Mouse (Mus musculus) embryonic fibroblast, embryonic 13.5 days (primary cell): ENCODE results near the gene Oaf.

Experiments used
- CTCF ChIP-seq: IDR thresholded peaks from 2 replicates; pipeline ENCODE4 v1.5.1; 2011; ENCODE audit warnings: mild to moderate bottlenecking, control low read depth, low read length, moderate library complexity, borderline replicate concordance; ENCODE audit not compliant: insufficient read depth
- POLR2A ChIP-seq: IDR thresholded peaks from 2 replicates; pipeline ENCODE4 v1.6.1; 2011; ENCODE audit warnings: low read depth, mild to moderate bottlenecking, control low read depth, low read length, moderate library complexity

DNA sequence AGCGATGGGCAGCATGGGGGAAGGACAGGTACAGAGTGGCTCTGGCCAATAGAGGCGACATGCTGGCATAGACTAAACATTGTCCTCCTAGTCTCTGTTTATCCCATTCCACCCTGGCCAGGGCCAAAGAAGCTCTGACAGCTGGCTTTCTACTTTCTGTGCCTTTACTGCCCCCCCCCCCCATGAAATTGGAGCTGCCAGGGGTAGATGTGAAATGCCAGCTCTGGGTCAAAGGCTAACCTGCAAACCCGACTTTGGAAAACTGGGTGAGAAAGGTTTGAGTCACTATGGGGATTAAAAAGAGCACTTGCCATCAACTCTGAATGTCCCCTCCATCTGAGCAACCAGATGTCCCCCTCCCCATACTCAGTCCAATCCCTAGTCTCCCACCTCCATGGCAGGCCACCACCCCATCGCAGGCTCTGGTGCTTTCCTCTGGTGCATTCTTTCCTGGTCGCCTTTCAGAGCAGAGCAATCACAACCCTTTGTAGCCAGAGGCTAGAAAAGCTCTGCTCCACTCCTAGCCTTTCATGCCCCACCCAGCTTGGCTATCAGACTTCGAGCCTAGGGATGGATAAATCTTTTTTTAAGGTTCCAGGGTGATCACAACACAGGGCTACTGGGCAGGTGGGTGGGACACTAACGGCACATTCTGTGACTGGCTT lies 2.5 kb downstream of the Oaf start:
- TF ChIP-seq CTCF (no peak), POLR2A (no peak)
